Mouse (Mus musculus) neural tube, embryonic 15.5 days (tissue): Measurements from ENCODE around the gene Dkk1. TPM values are rescaled to one million over a fixed set of nuclear protein-coding genes. Genes with fewer than 3 reads are reported as not detected.

Experiments
- ATAC-seq: fragments of 200-750 bp; cut with Nextera tagmentation; 2 replicates; pipeline ENCODE4 v1.8.0; 2017; ENCODE audit warnings: mild to moderate bottlenecking, moderate TSS enrichment, moderate library complexity; ENCODE audit not compliant: low FRiP score
- H3K27ac ChIP-seq: fragments of 300-500 bp; sonication (generic); replicated peaks from 2 replicates; pipeline ENCODE4 v1.5.1; 2015; ENCODE audit warnings: mild to moderate bottlenecking, inconsistent platforms
- H3K27me3 ChIP-seq: fragments of 300-500 bp; sonication (generic); replicated peaks from 2 replicates; pipeline ENCODE4 v1.6.1; 2015; ENCODE audit warnings: inconsistent platforms
- H3K36me3 ChIP-seq: fragments of 300-500 bp; sonication (generic); 2 replicates; pipeline ENCODE4 v1.6.1; 2015; ENCODE audit warnings: inconsistent platforms
- H3K4me1 ChIP-seq: fragments of 300-500 bp; sonication (generic); 2 replicates; pipeline ENCODE4 v1.6.1; 2015; ENCODE audit warnings: inconsistent platforms
- H3K4me2 ChIP-seq: fragments of 300-500 bp; sonication (generic); 2 replicates; pipeline ENCODE4 v1.6.1; 2015; ENCODE audit warnings: inconsistent platforms, mild to moderate bottlenecking, moderate library complexity
- H3K4me3 ChIP-seq: fragments of 300-500 bp; sonication (generic); replicated peaks from 2 replicates; pipeline ENCODE4 v1.5.1; 2015; ENCODE audit warnings: mild to moderate bottlenecking, inconsistent platforms
- H3K9ac ChIP-seq: fragments of 300-500 bp; sonication (generic); replicated peaks from 2 replicates; pipeline ENCODE4 v1.6.1; 2015; ENCODE audit warnings: mild to moderate bottlenecking, inconsistent platforms
- H3K9me3 ChIP-seq: fragments of 300-500 bp; sonication (generic); replicated peaks from 2 replicates; pipeline ENCODE4 v1.6.1; 2016; ENCODE audit warnings: inconsistent platforms
- WGBS: fragments of 180-500 bp; shearing (Covaris S2); methylation state at CpG from one replicate; pipeline ENCODE4 v1.1.7; 2015; ENCODE audit warnings: mixed read lengths; 5-methylcytosine and 5-hydroxymethylcytosine counted together
- polyA plus RNA-seq: library from polyadenylated mRNA; unstranded; fragments of >200 nt; fragmentation: Nextera tagmentation; extraction: Ambion mirVana; gene quantifications from 2 replicates; pipeline ENCODE4 v1.2.1, GENCODE M21; 2015

Dkk1 gene
- polyA plus RNA-seq, 1 experiment from 2014 or later: 1.0 TPM

- H3K9ac ChIP-seq: no peak overlapping the region
- no peak overlapping the region for H3K27ac ChIP-seq
- H3K9me3 ChIP-seq: no peaks in the 10 kb centered on the region
- no peak for ATAC-seq
- 87% methylated on average over 6 of the region's 6 CpGs for WGBS
- no peaks in the 10 kb centered on the region for H3K27me3 ChIP-seq
- no peak overlapping the region for H3K4me2 ChIP-seq
- H3K4me1 ChIP-seq: no peaks in the 10 kb centered on the region
- no peak overlapping the region for H3K4me3 ChIP-seq
- no peaks in the 10 kb centered on the region for H3K36me3 ChIP-seq
Measured at GRCm38 (mm10) chr19:30516771-30517170, 32.7 kb downstream of the Dkk1 start.

- Histone ChIP-seq H3K4me1 (no peaks in the 10 kb centered on the region), H3K36me3 (no peaks in the 10 kb centered on the region), H3K4me2 (no peak overlapping the region), H3K9me3 (no peaks in the 10 kb centered on the region), H3K4me3 (no peak overlapping the region), H3K27ac (no peak overlapping the region), H3K9ac (no peak overlapping the region), H3K27me3 (no peaks in the 10 kb centered on the region)
- WGBS: 36% methylated on average over 4 of the region's 4 CpGs
- no peak for ATAC-seq
Measured at GRCm38 (mm10) chr19:30510481-30510880, 39.0 kb downstream of the Dkk1 start.

- Histone ChIP-seq H3K9me3 (no peaks in the 10 kb centered on the region), H3K4me2 (no peak overlapping the region), H3K4me1 (no peaks in the 10 kb centered on the region), H3K9ac (no peak overlapping the region), H3K27ac (no peak overlapping the region), H3K36me3 (no peaks in the 10 kb centered on the region), H3K4me3 (no peak overlapping the region), H3K27me3 (no peaks in the 10 kb centered on the region; the same call in 1 of the 2 replicates)
- no peak for ATAC-seq
- WGBS: 16% methylated on average over 5 of the region's 5 CpGs
Measured at GRCm38 (mm10) chr19:30505497-30505896, 44.0 kb downstream of the Dkk1 start.
